Mouse (Mus musculus) forebrain, embryonic 14.5 days (tissue): Measurements from ENCODE around the gene Pacrg. TPM values are rescaled to one million over a fixed set of nuclear protein-coding genes. Genes with fewer than 3 reads are reported as not detected.

Experiments used
- ATAC-seq: fragments of 200-750 bp; cut with Nextera tagmentation; 2 replicates; pipeline ENCODE4 v1.8.0; 2017; ENCODE audit warnings: mild to moderate bottlenecking, moderate library complexity
- DNase-seq: peaks from one replicate; pipeline ENCODE4 v3.0.0-alpha.2; 2015; ENCODE audit warnings: low spot score
- H3K27ac ChIP-seq: fragments of 300-500 bp; sonication (generic); 2 replicates; pipeline ENCODE4 v1.5.1; 2014; ENCODE audit warnings: low read depth, mild to moderate bottlenecking, control low read depth, low read length, moderate library complexity
- H3K27me3 ChIP-seq: fragments of 300-500 bp; sonication (generic); replicated peaks from 2 replicates; pipeline ENCODE4 v1.6.1; 2014; ENCODE audit warnings: low read length, control low read depth, mixed read lengths; ENCODE audit not compliant: control insufficient read depth, insufficient read depth
- H3K36me3 ChIP-seq: fragments of 300-500 bp; sonication (generic); 2 replicates; pipeline ENCODE4 v1.6.1; 2014; ENCODE audit warnings: low read length, control low read depth; ENCODE audit not compliant: control insufficient read depth, insufficient read depth
- H3K4me1 ChIP-seq: fragments of 300-500 bp; sonication (generic); 2 replicates; pipeline ENCODE4 v1.6.1; 2014; ENCODE audit warnings: antibody characterized with exemption, low read length, control low read depth; ENCODE audit not compliant: control insufficient read depth, insufficient read depth
- H3K4me2 ChIP-seq: fragments of 300-500 bp; sonication (generic); 2 replicates; pipeline ENCODE4 v1.6.1; 2014; ENCODE audit warnings: mild to moderate bottlenecking, control low read depth, low read length
- H3K4me3 ChIP-seq: fragments of 300-500 bp; sonication (generic); 2 replicates; pipeline ENCODE4 v1.5.1; 2014; ENCODE audit warnings: low read depth, low read length, control low read depth
- H3K9ac ChIP-seq: fragments of 300-500 bp; sonication (generic); 2 replicates; pipeline ENCODE4 v1.6.1; 2014; ENCODE audit warnings: mild to moderate bottlenecking, low read length, control low read depth, moderate library complexity
- H3K9me3 ChIP-seq: fragments of 300-500 bp; sonication (generic); replicated peaks from 2 replicates; pipeline ENCODE4 v1.6.1; 2016; ENCODE audit warnings: low read length, control low read depth, mixed read lengths; ENCODE audit not compliant: control insufficient read depth
- WGBS: fragments of 180-500 bp; shearing (Covaris S2); extraction: QIAGEN DNeasy Blood & Tissue Kit; methylation state at CpG from one replicate; pipeline ENCODE4 v1.1.7; 2014; 5-methylcytosine and 5-hydroxymethylcytosine counted together
- polyA plus RNA-seq: library from polyadenylated mRNA; unstranded; fragments of >200 nt; fragmentation: Nextera tagmentation; extraction: Ambion mirVana; gene quantifications from 2 replicates; pipeline ENCODE4 v1.2.1, GENCODE M21; 2014

Gene Pacrg
- polyA plus RNA-seq, 1 experiment from 2014 or later, result 7.8 TPM

GRCm38 (mm10) chr17:10643604-10644003 is 196.5 kb downstream of the Pacrg start:
- DNase-seq (no peak), ATAC-seq (no peak)
- Histone ChIP-seq H3K4me1 (no peaks in the 10 kb centered on the region), H3K27ac (no peak overlapping the region), H3K4me3 (no peak overlapping the region), H3K36me3 (no peaks in the 10 kb centered on the region), H3K27me3 (no peaks in the 10 kb centered on the region), H3K4me2 (no peak overlapping the region), H3K9me3 (no peaks in the 10 kb centered on the region), H3K9ac (no peak overlapping the region)
- 97% methylated on average over 7 of the region's 7 CpGs for WGBS

GRCm38 (mm10) chr17:10639816-10640215 is 200.3 kb downstream of the Pacrg start:
- no peak overlapping the region for H3K4me2 ChIP-seq
- DNase-seq (no peak), ATAC-seq (no peak)
- WGBS, result 84% methylated on average over 1 of the region's 1 CpGs
- no peak overlapping the region for H3K27ac ChIP-seq
- no peaks in the 10 kb centered on the region for H3K4me1 ChIP-seq
- H3K9me3 ChIP-seq, result no peaks in the 10 kb centered on the region
- H3K27me3 ChIP-seq, result no peaks in the 10 kb centered on the region
- no peaks in the 10 kb centered on the region for H3K36me3 ChIP-seq
- H3K9ac ChIP-seq, result no peak overlapping the region
- no peak overlapping the region for H3K4me3 ChIP-seq

- H3K4me1 ChIP-seq, result no peaks in the 10 kb centered on the region
- DNase-seq, result no peak
- no peak for ATAC-seq
- no peak overlapping the region for H3K4me2 ChIP-seq
- no peak overlapping the region for H3K9ac ChIP-seq
- WGBS, result 55% methylated on average over 8 of the region's 8 CpGs
- no peaks in the 10 kb centered on the region for H3K9me3 ChIP-seq
- H3K36me3 ChIP-seq, result no peaks in the 10 kb centered on the region
- H3K27me3 ChIP-seq, result no peaks in the 10 kb centered on the region
- no peak overlapping the region for H3K4me3 ChIP-seq
- no peak overlapping the region for H3K27ac ChIP-seq
These were observed 204.1 kb downstream of the Pacrg start for GRCm38 (mm10) chr17:10635955-10636470.

- H3K9ac ChIP-seq, result no peak overlapping the region
- peaks cover 4% of the 10 kb centered on the region; the same call in 1 of the 2 replicates for H3K4me1 ChIP-seq
- DNase-seq (no peak), ATAC-seq (no peak)
- no peak overlapping the region for H3K4me3 ChIP-seq
- H3K27ac ChIP-seq, result no peak overlapping the region
- WGBS, result 91% methylated on average over 11 of the region's 11 CpGs
- no peak overlapping the region for H3K4me2 ChIP-seq
- no peaks in the 10 kb centered on the region for H3K9me3 ChIP-seq
- H3K36me3 ChIP-seq, result no peaks in the 10 kb centered on the region
- no peaks in the 10 kb centered on the region for H3K27me3 ChIP-seq
These were observed 204.6 kb downstream of the Pacrg start for GRCm38 (mm10) chr17:10635470-10635869.

- no peak overlapping the region for H3K27ac ChIP-seq
- H3K4me3 ChIP-seq, result no peak overlapping the region
- H3K9me3 ChIP-seq, result no peaks in the 10 kb centered on the region
- ATAC-seq (no peak), DNase-seq (no peak)
- no peaks in the 10 kb centered on the region for H3K36me3 ChIP-seq
- H3K27me3 ChIP-seq, result no peaks in the 10 kb centered on the region
- H3K4me2 ChIP-seq, result no peak overlapping the region
- peaks cover 7% of the 10 kb centered on the region; the same call in 1 of the 2 replicates for H3K4me1 ChIP-seq
- WGBS, result 86% methylated on average over 6 of the region's 6 CpGs
- no peak overlapping the region for H3K9ac ChIP-seq
These were observed 205.1 kb downstream of the Pacrg start for GRCm38 (mm10) chr17:10635046-10635445.

- Histone ChIP-seq H3K9me3 (no peaks in the 10 kb centered on the region), H3K27ac (no peak overlapping the region), H3K27me3 (no peaks in the 10 kb centered on the region), H3K4me1 (peaks cover 7% of the 10 kb centered on the region; the same call in 1 of the 2 replicates), H3K9ac (no peak overlapping the region), H3K4me3 (no peak overlapping the region), H3K4me2 (no peak overlapping the region), H3K36me3 (no peaks in the 10 kb centered on the region)
- WGBS, result 96% methylated on average over 7 of the region's 7 CpGs
- ATAC-seq (no peak), DNase-seq (no peak)
These were observed 206.3 kb downstream of the Pacrg start for GRCm38 (mm10) chr17:10633769-10634168.

- ATAC-seq (no peak), DNase-seq (no peak)
- Histone ChIP-seq H3K36me3 (no peaks in the 10 kb centered on the region), H3K4me1 (peaks cover 18% of the 10 kb centered on the region), H3K9ac (no peak overlapping the region), H3K4me2 (no peak overlapping the region), H3K27me3 (no peaks in the 10 kb centered on the region), H3K9me3 (no peaks in the 10 kb centered on the region), H3K27ac (no peak overlapping the region), H3K4me3 (no peak overlapping the region)
- 87% methylated on average over 4 of the region's 4 CpGs for whole genome bisulfite sequencing
These were observed 211.9 kb downstream of the Pacrg start for GRCm38 (mm10) chr17:10628240-10628639.

GRCm38 (mm10) chr17:10627476-10627875 is 212.6 kb downstream of the Pacrg start:
- WGBS, result 38% methylated on average over 2 of the region's 2 CpGs
- H3K4me1 ChIP-seq, result peaks cover 18% of the 10 kb centered on the region
- DNase-seq, result no peak
- no peaks in the 10 kb centered on the region for H3K36me3 ChIP-seq
- no peaks in the 10 kb centered on the region for H3K27me3 ChIP-seq
- H3K9me3 ChIP-seq, result no peaks in the 10 kb centered on the region
- H3K4me3 ChIP-seq, result no peak overlapping the region
- no peak for ATAC-seq
- no peak overlapping the region for H3K9ac ChIP-seq
- no peak overlapping the region for H3K27ac ChIP-seq
- no peak overlapping the region for H3K4me2 ChIP-seq

- no peak overlapping the region for H3K9ac ChIP-seq
- H3K4me2 ChIP-seq, result no peak overlapping the region
- H3K9me3 ChIP-seq, result no peaks in the 10 kb centered on the region
- no peak overlapping the region for H3K4me3 ChIP-seq
- no peaks in the 10 kb centered on the region for H3K36me3 ChIP-seq
- H3K27me3 ChIP-seq, result no peaks in the 10 kb centered on the region
- 50% methylated on average over 13 of the region's 13 CpGs for WGBS
- no peak overlapping the region for H3K27ac ChIP-seq
- ATAC-seq, result no peak
- DNase-seq, result no peak
- peaks cover 18% of the 10 kb centered on the region for H3K4me1 ChIP-seq
These were observed 213.6 kb downstream of the Pacrg start for GRCm38 (mm10) chr17:10626299-10627095.
